Mouse (Mus musculus): Measurements from ENCODE around the gene Kit. TPM values are rescaled to one million over a fixed set of nuclear protein-coding genes. Genes with fewer than 3 reads are reported as not detected.

Gene Kit
- total RNA-seq, 2 experiments from 2014 or later, result 31.4 to 32.6 TPM

DNA sequence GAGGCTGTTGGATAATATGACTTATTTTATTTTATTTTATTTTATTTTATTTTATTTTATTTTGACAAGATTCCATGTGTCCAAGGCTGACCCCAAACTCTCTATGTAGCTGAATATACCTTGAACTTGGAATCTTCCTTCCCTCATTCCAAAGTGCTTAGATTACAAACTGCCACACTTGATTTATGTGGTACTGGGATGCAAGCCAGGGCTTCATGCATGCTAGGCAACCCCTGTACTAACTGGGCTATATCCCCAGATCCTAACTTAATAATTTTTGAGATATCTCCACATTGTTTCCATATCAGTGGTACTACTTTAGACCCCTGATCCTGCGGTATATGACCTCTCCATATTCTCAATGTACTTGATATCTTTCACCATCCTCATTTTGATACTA lies 130.7 kb downstream of the Kit start:
- DNase-seq (ENCODE audit: low spot score in 2 of 2), result no peak

All from left cerebral cortex, adult 18-20 months (tissue).